Mouse (Mus musculus): ENCODE results near the gene Prn.

Prn gene

GRCm38 (mm10) chr2:132001696-132002334, 92.1 kb downstream of the Prn start:
- no peak for DNase-seq

- DNase-seq: no peak
Measured at GRCm38 (mm10) chr2:132003916-132004315, 94.2 kb downstream of the Prn start.

- peak; percentile 41 for DNase-seq
Measured at GRCm38 (mm10) chr2:132004495-132005136, 94.9 kb downstream of the Prn start.

DNA sequence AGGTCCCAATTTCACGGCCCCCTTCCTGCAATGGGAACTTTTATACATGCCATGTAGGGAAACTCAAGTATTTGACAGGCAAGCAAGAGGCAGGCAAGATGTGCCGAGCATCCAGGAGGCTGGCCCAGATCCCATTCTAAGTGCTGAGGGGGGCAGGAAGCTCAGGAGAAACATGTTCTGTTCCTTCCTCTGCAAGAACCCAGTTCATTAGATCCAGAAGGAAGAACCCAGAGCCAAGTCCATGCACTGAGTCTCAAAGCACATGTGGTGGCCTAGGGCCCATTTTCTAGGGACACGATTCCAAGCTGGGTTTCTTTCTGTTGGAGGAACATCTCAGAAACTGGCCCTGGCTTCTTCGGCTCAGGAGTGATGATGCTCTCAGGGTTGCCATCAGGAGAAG, 95.7 kb downstream of the Prn start:
- no peak for DNase-seq
